Mouse (Mus musculus) induced T-regulatory cell, adult 2 months (primary cell): ENCODE data around the gene Rhebl1.
A peak's percentile ranks its signal among the peaks of the same experiment; 100 is the strongest.
"Not testable (repeated sequence)": the region's sequence is repeated elsewhere in the genome, so short reads cannot be mapped to it uniquely, and the experiment has no call there.

Source experiments
- DNase-seq: peaks from one replicate; pipeline ENCODE4 v3.0.0-alpha.2; 2012; ENCODE audit warnings: low read depth

Gene Rhebl1

DNA sequence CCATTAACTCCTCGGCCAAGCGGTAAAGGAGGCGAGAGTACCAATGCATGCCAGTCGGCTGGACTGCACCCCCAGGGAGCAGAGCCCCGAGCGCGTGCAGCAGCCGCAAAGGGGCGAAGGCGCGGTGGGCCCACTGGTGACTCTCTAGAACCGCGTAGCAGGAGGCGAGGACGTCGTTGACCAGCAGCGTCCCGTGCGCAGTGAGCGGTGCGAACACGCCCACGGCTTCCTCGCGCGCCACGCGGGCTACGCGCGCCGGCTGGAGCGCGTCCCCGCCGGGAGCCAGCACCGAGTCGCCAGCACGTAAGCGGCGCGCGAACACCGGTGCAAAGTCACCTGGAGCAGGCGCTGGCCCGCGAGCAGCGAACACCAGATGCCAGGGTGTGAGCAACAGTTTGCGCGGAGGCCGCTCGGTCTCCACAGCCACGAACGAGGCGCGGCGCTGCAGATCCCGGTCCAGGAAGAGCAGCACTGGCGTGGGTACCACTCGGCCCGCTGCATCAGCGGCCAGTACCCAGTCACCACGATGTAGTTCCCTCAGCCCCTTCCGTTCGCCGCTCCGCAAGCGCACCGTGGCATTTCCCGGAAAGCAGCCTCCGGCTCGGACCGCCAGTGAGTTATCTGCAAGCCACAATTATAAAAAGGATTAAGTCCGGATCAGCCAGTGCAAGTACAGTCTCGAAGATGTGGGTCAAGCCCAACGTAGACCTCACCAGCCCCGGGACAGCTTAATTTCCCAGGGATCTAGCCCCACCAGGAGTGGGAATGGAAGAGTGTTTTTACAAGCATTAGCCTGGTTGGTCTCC is at the start of gene Rhebl1:
TSS of gene Rhebl1 (minus strand) at position 601 of the 806 bp plus-strand sequence.
- peak; percentile 68 for DNase-seq

DNA sequence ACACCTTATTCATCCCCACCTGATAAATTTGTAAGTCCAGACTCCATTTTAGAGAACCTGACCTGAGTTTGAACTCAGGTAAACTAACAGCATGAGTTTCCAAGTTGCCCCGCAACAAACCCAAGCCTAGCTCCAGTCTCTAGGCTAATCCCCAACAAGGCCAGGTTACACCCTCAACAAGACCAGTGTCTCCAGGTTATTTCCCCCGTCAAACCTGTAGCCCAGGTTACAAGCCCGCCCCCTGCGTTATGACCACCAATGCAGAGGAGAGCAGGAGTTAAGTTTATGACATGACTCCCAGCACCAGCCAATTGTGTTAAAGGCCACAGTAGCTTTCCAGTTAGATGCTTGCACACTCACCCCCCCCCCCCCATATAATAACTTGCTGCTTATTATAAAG is 48.8 kb upstream of the Rhebl1 start:
- no peak for DNase-seq

DNA sequence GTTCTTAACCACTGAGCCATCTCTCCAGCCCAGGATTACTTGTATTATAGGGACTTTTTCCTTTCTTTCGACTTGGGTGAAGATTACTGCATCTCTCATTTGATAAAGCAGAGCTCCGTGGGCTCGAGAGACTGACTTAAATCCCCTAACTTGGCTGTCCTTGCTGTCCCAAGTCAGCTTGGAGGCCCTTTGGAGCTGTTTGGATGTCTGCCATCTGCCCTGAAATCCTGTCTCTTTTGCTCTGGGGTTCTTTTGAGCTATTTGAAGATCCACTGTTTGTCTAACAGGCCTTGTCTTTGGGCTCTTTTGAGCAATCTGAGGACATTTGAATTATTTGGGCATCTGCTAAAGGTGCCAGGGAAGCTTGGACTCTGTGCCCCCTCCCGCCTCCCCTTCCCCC is 47.7 kb upstream of the Rhebl1 start:
- no peak for DNase-seq

DNA sequence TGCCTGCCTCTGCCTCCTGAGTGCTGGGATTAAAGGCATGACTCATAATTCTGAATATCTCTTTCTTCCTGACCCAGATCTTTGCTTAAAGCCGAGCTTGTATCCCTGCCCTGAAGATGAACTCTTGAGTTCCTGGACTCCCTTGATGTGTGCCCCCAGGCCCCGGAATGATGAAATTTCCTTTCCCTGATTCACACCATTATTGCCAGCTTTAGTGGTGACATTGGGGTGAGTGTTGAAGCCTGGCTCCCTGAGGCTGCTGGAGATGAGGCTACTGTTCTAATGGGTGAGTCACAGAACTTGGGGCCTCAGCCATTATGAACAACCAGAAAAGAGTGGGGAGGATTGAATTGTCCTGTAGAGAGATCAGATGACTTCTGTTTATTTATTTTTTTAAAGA is 47.2 kb upstream of the Rhebl1 start:
- DNase-seq: no peak

DNA sequence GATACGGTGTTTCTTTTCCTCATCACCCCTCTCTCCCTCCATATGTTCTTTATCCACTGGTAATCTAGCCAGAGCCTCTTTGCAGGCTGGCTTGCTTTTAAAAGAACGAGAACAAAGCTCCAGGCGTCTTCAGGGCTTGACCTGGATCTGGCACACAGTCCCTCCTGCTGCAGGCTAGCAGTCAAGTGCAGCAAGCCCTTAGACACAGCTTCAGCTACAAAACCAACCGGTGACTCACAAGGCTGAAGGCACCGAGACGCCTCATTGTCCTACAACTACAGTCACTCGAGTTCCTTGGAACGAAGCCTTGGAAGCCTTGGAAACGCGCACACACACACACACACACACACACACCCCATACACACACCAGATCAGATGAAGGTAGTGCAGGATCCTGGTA is 46.5 kb upstream of the Rhebl1 start:
- DNase-seq: no peak

DNA sequence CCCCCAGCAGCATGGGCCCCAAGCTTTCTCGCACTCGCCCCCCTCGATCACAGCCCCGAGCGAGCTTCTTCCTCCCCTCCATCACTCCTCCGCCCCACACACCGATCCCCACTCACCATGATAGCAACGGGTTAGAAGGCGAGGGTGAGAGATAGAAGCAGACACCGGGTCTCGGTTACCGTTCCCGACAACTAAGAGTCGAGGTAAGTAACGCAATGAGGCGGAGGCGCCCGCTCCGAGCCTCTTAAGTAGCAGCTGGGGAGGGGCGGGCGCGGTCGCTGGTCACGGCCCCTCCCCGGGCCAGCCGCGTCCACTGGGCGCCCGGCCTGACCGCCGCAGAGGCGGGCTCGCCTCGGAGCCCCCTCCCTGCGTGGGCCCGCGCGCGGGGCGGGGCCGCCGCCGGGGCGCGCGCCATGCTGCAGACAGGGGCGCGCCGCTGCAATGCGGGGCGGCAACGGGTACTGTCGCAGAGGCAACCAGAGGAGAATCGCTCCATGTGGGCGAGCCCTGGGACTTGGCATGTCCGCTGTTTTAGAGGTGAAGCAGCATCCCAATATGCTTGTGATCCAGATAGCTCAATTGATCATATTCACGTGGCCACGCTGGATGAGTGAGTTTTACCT is 40.0 kb upstream of the Rhebl1 start, which contains the start of gene Tuba1b:
TSS of gene Tuba1b (minus strand) at position 349 of the 623 bp plus-strand sequence.
- DNase-seq: peak; percentile 92

DNA sequence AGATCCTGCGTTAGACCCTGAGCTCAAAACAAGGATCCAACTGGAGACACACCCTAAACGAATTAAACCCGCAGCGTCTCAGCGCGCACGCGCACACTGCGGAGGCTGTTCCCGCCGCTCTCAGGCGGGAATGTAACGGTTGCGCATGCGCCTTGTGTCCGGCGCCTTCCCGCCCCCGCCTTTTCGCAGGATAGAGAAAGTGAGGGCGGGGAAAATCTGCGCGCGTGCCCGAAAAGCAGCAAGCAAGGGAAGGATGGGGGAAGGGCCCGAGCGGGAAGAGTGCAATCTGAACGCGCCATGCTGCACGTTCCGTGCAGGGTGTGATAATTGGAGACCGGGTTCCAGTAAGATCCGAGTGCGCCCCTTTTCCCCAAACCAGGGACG is 39.5 kb upstream of the Rhebl1 start:
- DNase-seq: peak; percentile 98

DNA sequence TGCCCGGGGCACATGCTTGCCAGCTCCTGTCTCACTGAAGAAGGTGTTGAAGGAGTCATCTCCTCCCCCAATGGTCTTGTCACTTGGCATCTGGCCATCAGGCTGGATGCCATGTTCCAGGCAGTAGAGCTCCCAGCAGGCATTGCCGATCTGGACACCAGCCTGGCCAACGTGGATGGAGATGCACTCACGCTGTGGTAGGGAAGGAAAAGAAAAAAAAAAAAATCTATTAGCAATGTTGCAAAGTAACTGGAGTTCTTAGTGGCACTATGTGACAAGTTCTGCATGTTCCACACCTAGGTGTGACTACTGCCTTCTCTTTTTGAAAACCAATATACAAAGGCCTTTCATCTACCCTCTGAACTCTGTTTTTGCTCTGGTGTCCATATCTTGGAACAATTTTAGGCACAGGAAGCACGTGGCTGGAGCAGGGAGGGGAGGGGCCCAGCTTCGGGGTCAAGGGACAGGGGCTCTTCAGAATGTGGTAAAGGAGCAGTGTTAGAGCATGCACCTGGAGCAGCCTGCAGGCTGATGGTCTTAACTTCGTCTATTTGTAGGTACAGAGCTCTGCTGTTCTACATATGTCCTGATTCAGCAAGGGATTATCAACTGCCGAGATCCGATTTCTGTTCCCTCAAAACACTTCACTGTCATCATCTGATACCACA is 38.8 kb upstream of the Rhebl1 start:
- DNase-seq: not testable (repeated sequence)

DNA sequence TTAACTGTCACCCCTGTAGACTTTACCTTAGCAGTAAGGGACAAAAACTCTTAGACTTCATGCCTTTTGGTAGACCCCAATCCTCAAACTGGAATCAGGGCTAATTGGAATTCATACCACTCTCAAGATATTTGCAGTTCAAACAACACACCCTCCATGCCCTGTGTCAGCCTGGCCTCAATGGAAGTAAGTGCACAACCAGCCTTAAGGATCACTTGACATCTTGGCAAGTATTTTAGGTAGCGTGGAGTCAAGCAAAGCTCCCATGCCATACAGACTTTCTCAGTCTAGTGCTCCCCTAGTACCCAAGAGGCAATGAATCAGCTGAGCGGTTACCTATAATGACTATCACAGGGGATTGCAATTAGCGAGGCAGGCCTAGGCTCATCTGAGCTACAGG is 36.7 kb upstream of the Rhebl1 start:
- no peak for DNase-seq

DNA sequence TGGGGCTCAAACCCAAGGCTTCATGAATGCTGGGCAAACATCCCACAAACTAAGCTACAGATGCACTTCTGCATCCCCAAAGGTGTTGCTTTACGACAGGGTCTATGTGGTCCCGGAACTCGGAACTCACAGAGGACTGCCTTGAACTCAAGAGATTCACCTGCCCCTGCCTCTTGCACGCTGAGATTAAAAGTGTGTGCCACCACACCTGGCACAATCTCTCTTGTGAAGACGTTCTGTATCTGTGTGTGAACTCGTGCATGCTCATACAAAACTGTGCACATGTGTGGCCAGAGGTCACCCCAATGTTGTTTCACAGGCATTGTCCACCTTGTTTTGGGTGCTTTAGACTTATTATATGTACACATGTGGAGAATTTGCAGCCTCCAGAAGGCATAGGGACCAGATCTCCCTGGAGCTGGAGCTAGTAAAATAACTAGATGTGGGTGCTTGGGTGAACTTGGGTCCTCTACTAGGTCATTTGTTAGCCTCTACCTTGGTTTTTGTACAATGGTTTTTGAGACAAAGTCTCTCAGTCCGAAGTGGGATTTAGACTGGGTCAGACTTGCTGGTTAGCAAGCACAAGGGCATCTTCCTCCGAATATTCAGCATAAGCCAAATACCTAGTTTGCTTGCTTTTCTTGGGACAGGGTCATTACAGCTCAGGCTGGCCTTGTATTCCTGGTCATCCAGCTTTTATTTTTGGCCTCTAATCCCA is 35.8 kb upstream of the Rhebl1 start:
- DNase-seq: no peak

DNA sequence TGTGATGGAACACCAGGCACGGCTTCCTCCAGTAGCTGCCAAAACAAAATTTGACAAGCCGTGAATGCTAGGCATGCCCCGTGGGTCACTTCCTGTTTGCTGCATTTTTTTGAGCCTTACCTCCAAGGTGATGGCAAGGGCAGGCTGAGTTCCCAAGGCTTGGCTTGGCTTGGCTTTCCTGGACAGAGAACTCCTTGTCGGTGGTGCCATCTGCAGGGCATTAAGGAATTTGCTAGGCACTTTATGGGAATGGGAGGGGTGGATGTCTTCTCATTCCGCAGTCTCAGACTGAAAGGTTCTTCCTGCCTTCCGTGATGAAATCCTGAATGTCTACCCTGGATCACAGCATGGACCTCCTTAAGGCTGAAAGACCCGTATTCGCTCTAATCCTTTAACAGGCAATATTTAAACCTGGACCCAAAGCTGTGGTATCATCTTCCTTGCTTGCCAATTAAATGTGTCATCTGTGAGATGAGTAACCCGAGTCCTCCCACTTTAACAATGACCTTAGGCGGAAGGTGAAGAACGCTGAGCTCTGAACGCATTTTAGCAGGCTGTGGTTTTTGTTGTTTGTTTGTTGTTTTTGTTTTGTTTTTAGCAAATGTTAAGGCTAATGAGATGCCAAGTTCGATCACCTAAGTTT is 34.4 kb upstream of the Rhebl1 start:
- peak; percentile 73 for DNase-seq

DNA sequence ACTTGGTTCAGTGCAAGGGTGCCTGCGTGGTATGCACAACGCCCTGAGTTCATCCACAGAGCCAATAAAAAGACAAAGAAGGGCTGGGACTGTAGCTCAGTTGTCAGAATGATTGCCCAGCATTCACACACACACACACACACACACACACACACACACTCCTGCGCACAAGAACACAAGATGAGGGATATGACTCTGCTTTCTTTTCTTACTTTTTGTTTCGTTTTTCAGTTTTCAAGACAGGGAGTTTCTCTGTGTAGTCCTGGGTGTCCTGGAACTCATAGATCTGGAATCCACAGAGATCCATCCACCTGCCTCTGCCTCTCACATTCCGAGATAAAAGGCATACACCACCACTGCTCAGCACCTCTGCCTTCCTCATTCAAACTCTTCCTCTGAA is 33.2 kb upstream of the Rhebl1 start:
- peak; percentile 83 for DNase-seq

DNA sequence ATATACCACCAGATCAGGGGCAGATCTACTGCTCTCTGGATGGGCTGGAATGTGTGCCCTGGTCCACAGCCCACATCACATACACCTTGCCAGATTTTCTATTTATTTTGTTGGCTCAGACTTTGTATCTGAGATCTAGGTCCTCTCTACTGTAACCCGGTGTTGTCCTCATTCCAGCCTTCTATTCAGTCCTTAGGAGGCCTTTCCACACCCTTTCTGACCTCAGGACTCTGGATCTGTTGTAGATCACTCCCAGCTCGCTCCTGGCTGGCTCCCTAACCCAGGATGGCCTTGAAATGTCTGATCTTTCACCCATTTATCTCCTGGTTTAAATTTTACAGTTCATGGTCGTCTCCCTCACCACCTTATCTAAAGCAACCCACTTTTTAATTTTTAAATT is 30.3 kb upstream of the Rhebl1 start:
- no peak for DNase-seq

DNA sequence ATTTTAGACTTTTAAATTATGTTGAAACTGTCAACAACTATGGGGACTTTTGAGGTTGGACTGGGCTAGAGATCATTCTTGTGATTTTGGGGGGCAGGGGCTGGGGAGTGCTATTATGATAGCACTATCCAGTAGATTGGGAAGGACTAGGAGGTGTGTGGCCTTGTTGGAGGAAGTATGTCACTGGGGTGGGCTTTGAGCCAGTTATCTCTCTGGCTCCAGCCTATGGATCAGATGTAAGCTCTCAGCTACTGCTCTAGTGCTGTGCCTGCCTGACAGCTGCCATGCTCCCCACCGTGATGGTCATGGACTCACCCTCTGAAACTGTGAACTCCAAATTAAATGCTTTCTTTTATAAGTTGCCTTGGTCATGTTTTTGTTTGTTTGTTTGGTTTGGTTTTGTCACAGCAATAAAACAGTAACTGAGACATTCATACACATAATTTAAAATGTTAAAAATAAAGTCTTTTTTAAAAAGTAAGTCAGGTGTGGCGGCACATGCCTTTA is 28.7 kb upstream of the Rhebl1 start:
- DNase-seq: no peak

DNA sequence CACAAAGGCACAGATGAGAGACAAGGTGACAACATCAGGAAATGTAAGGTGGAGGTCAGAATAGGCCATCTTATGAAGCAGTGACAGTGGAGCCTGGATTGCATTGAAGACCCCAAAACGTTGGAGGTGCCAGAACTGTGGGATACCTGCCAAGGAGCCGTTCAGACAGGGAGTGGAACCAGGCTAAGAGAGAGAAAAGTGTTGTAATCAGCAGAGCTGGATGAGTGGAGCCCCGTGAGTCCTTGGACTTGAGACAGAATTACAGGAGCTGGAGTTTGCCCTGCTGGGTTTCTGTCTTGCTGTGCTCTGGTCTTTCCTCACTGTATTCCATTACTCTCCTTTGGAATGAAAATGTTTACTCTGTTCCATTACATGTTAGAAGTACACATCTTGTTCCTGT is 28.2 kb upstream of the Rhebl1 start:
- no peak for DNase-seq

DNA sequence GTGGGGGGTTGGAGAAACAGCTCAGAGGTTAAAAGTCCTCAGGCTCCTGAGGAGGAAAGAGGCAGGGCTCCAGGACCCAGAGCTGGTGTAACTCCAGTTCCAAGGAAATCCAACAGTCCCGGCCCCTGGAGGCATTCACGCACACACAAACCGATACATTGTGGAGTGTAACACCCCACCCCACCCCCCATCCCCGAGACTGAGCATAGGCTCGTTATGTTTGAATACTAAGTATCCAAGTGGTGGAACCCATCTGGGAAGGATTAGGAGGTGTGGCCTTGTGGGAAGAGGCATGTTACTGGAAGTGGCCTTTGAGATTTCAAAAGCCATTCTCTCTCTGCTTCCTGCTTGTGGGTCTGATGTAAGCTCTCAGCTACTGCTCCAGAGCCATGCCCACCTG is 27.2 kb upstream of the Rhebl1 start:
- no peak for DNase-seq

DNA sequence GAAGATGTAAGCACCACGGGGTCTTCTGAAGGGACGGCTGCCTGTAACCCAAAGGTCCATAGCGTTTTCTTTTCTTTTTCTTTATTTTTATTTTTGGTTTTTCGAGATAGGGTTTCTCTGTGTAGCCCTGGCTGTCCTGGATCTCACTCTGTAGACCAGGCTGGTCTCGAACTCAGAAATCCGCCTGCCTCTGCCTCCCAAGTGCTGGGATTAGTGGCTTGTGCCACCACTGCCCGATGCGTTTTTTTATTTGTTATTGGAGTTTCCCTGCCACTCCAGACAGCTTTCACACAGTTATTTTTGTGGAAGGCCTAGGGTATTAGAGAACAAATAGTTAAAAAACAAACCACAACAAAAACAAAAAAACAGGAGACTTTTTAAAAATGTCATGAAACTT is 24.2 kb upstream of the Rhebl1 start:
- DNase-seq: not testable (repeated sequence)

DNA sequence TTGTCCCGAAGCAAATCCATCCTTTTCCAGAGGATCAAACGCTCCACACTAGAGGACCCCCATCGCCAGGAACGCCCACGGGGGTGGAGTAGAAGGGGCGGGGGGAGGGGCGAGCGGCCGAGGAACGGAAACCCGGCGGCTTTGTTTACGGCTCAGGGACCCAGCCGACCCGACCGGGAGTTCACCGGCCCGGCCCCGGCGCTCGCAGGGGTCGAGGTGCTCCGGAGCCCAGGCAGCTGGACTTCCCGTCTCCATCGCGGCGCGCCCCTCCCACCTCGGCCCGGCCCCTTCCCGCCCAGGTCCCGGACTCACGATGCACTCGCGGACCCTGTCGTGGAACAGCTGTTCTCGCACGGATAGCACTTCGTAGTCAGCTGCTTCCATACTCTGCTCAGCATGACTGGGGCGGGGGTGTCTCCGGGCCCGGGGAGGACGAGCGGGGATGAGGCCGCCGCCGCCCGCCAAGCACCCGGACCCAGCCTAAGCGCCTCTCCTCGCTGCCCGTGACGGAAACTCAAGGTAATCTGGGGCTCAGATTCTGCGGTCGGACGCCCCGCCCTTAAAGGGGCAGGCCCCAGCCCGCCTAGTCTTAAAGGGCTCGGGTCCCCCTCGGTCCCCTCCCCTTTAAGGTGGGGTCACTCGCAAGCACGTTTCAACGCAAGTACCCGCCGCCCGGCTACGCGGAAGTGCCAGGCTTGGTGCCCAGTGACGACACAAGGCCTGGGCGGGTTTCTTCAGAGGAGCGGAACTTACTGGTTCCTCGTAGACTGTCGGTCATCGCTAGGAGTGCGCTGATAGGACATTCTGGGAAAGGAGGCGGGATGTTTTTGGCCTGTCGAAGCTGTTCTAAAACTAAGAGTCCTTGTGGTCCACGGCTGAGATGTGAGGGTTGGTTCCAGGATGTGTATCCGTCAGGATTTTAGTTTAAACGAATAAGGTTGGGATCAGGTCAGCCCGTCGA is 23.5 kb upstream of the Rhebl1 start, which contains the start of gene Lmbr1l:
TSS of gene Lmbr1l (minus strand) at position 694 of the 961 bp plus-strand sequence.
- DNase-seq: peak; percentile 99

DNA sequence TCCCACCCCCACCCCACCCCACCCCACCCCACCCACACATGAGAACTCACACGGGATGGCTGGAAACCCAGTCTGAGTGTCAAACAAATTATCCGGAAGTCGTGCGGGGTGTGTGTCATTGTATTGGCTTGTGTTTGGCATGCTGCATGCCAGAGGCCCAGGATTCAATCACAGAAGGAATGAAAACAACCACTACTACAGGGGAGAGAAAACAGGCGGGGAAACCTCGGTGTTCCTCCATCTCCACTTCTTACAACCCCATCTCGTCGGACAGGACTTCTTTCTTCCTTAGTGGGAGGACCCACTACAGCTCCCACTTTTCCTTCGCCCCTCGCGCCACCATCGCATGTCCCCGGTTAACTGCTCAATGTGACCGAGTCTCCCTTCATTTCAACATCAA is 22.8 kb upstream of the Rhebl1 start:
- peak; percentile 66 for DNase-seq

DNA sequence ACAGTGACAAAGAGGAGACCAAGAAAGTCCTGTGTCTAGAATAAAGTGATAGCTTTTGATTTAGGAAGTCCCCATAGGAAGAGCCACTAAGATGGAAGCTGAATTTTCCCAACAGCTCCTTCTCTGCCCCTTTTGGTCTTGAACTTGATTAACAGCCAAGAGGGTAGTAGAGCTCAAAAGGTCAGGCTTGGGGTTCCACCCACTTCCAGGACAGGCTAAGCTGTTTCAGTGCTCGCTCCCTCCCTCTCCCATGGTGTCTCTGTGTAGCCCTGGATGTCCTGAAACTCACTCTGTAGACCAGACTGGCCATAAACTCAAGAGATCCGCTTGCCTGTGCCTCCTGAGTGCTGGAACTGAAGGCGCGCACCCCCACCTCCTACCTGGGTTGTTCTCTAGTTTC is 21.7 kb upstream of the Rhebl1 start:
- DNase-seq: no peak
